Mouse (Mus musculus) embryonic facial prominence, embryonic 11.5 days (tissue): ENCODE data around the gene Dach1. TPM values are rescaled to one million over a fixed set of nuclear protein-coding genes. Genes with fewer than 3 reads are reported as not detected.

Experiments used
- ATAC-seq: fragments of 200-750 bp; cut with Nextera tagmentation; replicated peaks from 2 replicates; pipeline ENCODE4 v1.8.0; 2017; ENCODE audit warnings: low read depth; ENCODE audit not compliant: insufficient number of reproducible peaks, low FRiP score, low TSS enrichment
- DNase-seq: peaks from one replicate; pipeline ENCODE4 v3.0.0-alpha.2; 2015; ENCODE audit warnings: low spot score
- H3K27ac ChIP-seq: fragments of 300-500 bp; sonication (generic); replicated peaks from 2 replicates; pipeline ENCODE4 v1.5.1; 2014; ENCODE audit warnings: mild to moderate bottlenecking, low read depth, low read length, control low read depth
- H3K27me3 ChIP-seq: fragments of 300-500 bp; sonication (generic); 2 replicates; pipeline ENCODE4 v1.6.1; 2014; ENCODE audit warnings: mild to moderate bottlenecking, low read length, moderate library complexity, mixed read lengths; ENCODE audit not compliant: control insufficient read depth, insufficient read depth
- H3K36me3 ChIP-seq: fragments of 300-500 bp; sonication (generic); replicated peaks from 2 replicates; pipeline ENCODE4 v1.6.1; 2014; ENCODE audit warnings: low read depth, mild to moderate bottlenecking, low read length, moderate library complexity, mixed read lengths; ENCODE audit not compliant: control insufficient read depth, insufficient read depth
- H3K4me1 ChIP-seq: fragments of 300-500 bp; sonication (generic); 2 replicates; pipeline ENCODE4 v1.6.1; 2014; ENCODE audit warnings: low read length, mixed read lengths; ENCODE audit not compliant: control insufficient read depth, insufficient read depth
- H3K4me2 ChIP-seq: fragments of 300-500 bp; sonication (generic); 2 replicates; pipeline ENCODE4 v1.6.1; 2014; ENCODE audit warnings: low read depth, mild to moderate bottlenecking, control low read depth, low read length, moderate library complexity
- H3K4me3 ChIP-seq: fragments of 300-500 bp; sonication (generic); 2 replicates; pipeline ENCODE4 v1.5.1; 2014; ENCODE audit warnings: low read depth, low read length, control low read depth
- H3K9ac ChIP-seq: fragments of 300-500 bp; sonication (generic); replicated peaks from 2 replicates; pipeline ENCODE4 v1.6.1; 2014; ENCODE audit warnings: mild to moderate bottlenecking, control low read depth, low read length
- H3K9me3 ChIP-seq: fragments of 300-500 bp; sonication (generic); replicated peaks from 2 replicates; pipeline ENCODE4 v1.6.1; 2016; ENCODE audit warnings: mild to moderate bottlenecking, low read length, inconsistent platforms, mixed read lengths; ENCODE audit not compliant: control insufficient read depth
- WGBS: fragments of 180-500 bp; shearing (Covaris S2); extraction: QIAGEN DNeasy Blood & Tissue Kit; methylation state at CpG from one replicate; pipeline ENCODE4 v1.1.7; 2014; 5-methylcytosine and 5-hydroxymethylcytosine counted together
- polyA plus RNA-seq: library from polyadenylated mRNA; unstranded; fragments of >200 nt; fragmentation: Nextera tagmentation; extraction: Ambion mirVana; gene quantifications from 2 replicates; pipeline ENCODE4 v1.2.1, GENCODE M21; 2014

The Dach1 gene
- polyA plus RNA-seq, 1 experiment from 2014 or later = 11.5 TPM

DNA sequence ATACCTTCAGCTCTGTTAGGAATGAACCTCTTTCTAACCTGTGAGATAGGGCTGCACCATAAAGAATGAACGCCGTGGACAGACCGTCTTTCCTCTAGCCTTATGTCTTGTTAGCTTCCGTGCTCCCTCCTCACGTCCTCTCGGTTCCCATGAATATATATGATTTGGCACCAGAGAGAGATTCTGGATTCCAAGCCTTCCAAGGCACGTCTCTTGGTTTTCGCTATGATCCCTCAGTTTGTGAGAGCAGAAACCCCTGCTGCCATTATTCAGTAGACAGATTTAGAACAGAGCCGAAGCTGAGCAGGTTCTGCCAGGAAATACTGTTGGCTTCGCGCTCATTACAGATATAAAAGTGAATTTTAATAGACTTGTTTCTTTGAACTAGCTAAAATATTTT is 356.0 kb downstream of the Dach1 start:
- Histone ChIP-seq H3K27ac (no peak overlapping the region), H3K4me2 (no peak overlapping the region), H3K27me3 (no peaks in the 10 kb centered on the region), H3K4me1 (no peaks in the 10 kb centered on the region), H3K36me3 (no peaks in the 10 kb centered on the region), H3K4me3 (no peak overlapping the region), H3K9ac (no peak overlapping the region), H3K9me3 (no peaks in the 10 kb centered on the region)
- no peak for ATAC-seq
- WGBS = 88% methylated on average over 11 of the region's 11 CpGs
- no peak for DNase-seq

DNA sequence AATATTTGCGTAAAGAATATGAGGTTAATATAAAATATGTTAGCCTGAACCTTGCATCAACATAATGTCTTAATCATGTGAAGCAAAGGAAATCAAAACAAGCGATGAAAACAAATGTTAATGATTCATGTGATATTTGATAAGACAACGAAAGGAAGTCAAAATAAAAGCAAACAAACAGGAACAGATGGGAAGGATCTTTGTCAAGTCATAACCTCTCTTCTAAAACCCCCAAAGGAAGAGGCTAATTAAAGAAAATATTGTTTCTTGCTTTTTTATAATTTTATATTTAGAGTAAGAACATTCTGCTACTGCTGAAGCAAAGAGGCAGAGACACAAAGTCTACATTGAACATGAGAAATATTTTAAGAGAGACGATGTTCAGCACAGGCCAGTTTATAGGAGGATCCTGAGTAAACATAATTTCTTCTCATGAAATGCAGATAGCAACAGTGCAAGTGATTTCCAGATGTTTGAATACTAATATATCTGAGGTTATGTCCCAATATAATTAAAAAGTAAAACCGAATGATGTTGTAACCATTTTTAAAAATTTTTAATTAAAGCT is 374.1 kb downstream of the Dach1 start:
- no peak overlapping the region for H3K4me2 ChIP-seq

DNA sequence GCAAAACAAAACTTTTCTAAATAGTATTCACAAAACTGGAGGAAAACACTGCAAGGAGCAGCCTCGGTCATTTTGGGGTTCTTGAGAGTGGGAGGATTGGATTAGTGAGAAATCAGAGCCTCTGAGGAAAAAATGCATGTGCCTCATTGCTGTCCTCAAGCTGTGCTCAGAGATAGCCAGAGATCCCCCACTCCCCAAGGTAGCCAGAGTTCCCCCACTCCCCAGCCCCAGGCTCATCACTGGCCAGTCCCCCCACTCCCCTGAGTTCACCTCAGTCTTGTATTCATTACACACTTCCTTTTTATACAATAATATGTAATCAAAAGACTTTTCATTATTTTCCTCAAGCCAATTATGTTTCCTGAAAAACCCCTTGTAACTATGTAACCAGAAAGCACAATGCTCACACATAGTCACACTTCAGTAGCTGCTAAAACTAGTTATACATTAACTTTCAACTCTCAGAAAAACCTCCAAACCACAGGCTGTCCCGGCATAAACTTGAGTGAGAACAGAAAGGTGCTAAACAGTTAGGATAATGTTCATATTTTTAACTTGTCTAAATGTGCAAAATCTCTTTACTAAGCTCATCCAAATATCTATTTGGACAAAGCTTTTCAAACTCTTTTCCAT is 395.3 kb downstream of the Dach1 start:
- H3K27me3 ChIP-seq = no peaks in the 10 kb centered on the region
- H3K9ac ChIP-seq = no peak overlapping the region
- H3K36me3 ChIP-seq = no peaks in the 10 kb centered on the region
- 82% methylated on average over 2 of the region's 2 CpGs for WGBS
- no peaks in the 10 kb centered on the region for H3K4me1 ChIP-seq
- no peak overlapping the region for H3K4me3 ChIP-seq
- DNase-seq (no peak), ATAC-seq (no peak)
- H3K4me2 ChIP-seq = no peak overlapping the region
- no peak overlapping the region for H3K27ac ChIP-seq
- no peaks in the 10 kb centered on the region for H3K9me3 ChIP-seq

More for the DNA sequence above, 374.1 kb downstream of the Dach1 start:
- Histone ChIP-seq H3K9me3 (no peaks in the 10 kb centered on the region), H3K4me3 (no peak overlapping the region), H3K4me1 (no peaks in the 10 kb centered on the region), H3K27me3 (no peaks in the 10 kb centered on the region), H3K36me3 (no peaks in the 10 kb centered on the region), H3K27ac (no peak overlapping the region), H3K9ac (no peak overlapping the region)
- 87% methylated on average over 5 of the region's 5 CpGs for WGBS
- no peak for ATAC-seq
- no peak for DNase-seq

DNA sequence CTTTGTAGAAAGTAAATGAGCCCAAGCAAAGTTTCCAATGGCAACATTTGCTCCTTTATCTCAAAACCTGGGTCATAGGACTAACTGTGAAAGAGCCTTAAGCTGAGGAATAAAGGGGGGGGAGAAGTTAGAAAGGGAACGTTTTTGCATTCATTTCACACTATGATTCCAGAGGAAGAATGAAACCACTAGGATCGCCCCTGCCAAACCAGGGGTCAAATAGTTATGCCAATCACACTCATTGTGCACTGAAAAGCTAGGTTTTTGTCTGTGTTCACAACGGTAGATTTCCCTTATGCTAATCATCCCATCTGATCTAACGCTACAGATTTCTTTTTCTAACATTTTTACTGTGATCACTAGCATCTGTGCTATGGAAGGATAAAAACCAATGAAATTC is 415.2 kb downstream of the Dach1 start:
- WGBS = 52% methylated on average over 4 of the region's 4 CpGs

DNA sequence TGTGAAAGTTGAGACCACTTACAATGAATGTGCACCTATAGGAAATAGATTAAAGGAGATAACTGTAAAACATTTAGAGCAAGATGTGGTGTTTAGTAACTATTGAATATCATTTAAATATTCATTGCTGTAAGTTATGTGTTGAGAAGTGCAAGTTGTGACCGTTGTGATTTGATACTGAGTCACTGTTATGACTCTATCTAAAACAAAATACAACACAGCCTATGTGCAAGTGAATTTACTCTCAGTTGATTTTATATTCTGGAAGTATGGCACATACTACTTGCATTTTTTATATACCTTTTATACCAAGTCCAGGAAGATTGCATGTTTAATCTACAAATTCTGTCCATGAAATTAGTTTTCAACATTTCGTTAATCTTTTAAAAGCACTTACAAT is 415.6 kb downstream of the Dach1 start:
- ATAC-seq (no peak), DNase-seq (no peak)
- Histone ChIP-seq H3K4me3 (no peak overlapping the region), H3K36me3 (no peaks in the 10 kb centered on the region), H3K9me3 (no peaks in the 10 kb centered on the region), H3K4me2 (no peak overlapping the region), H3K4me1 (no peaks in the 10 kb centered on the region), H3K27me3 (no peaks in the 10 kb centered on the region), H3K27ac (no peak overlapping the region), H3K9ac (no peak overlapping the region)
- WGBS = 83% methylated on average over 2 of the region's 2 CpGs

More for the DNA sequence above, 415.2 kb downstream of the Dach1 start:
- no peaks in the 10 kb centered on the region for H3K9me3 ChIP-seq
- H3K36me3 ChIP-seq = no peaks in the 10 kb centered on the region
- no peak for ATAC-seq
- H3K4me3 ChIP-seq = no peak overlapping the region
- H3K9ac ChIP-seq = no peak overlapping the region
- DNase-seq = no peak
- no peaks in the 10 kb centered on the region for H3K4me1 ChIP-seq
- no peak overlapping the region for H3K27ac ChIP-seq
- no peak overlapping the region for H3K4me2 ChIP-seq
- H3K27me3 ChIP-seq = no peaks in the 10 kb centered on the region

DNA sequence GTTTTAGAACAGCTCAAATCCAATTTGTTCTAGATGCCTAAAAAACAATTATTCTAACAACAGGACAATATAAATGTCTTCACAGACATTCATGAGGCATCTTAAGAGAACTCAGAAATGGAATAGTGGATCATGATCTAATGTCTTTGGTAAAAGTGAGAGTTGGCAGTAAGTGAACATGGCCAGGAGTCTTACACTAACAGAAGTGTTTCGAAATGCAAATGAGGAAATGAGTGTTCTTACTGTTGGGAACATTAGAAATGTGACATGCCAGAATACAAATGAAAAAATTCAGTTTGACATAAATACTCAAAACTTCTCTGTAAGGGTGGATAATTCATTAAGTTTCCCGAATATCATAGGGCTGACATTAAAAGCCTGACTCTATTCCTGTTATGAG is 426.3 kb downstream of the Dach1 start:
- H3K4me1 ChIP-seq = no peaks in the 10 kb centered on the region
- 86% methylated on average over 2 of the region's 2 CpGs for WGBS
- H3K9ac ChIP-seq = no peak overlapping the region
- H3K27ac ChIP-seq = no peak overlapping the region
- ATAC-seq (no peak), DNase-seq (no peak)
- H3K27me3 ChIP-seq = no peaks in the 10 kb centered on the region
- no peaks in the 10 kb centered on the region for H3K9me3 ChIP-seq
- H3K36me3 ChIP-seq = no peaks in the 10 kb centered on the region
- no peak overlapping the region for H3K4me2 ChIP-seq
- H3K4me3 ChIP-seq = no peak overlapping the region

DNA sequence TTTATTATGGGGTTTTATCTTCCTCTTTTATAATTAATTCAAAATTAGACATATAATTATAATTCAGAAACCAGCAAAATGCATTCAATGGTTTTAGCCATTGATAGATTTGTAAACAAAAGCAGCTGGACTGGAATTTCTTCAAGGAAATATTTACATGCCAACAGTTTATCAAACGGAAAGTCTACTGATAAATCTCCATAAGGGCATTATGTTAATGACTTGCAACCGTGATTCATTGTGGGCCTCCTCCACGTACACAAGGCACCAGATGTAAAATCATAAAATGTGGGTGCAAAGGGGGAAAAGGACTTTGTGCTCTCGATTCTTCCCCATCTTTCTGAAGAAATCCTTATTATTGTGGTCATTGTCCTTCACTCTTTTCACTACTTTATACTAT is 426.8 kb downstream of the Dach1 start:
- 85% methylated on average over 4 of the region's 4 CpGs for WGBS
- no peaks in the 10 kb centered on the region for H3K9me3 ChIP-seq
- no peak overlapping the region for H3K9ac ChIP-seq
- H3K4me3 ChIP-seq = no peak overlapping the region
- no peaks in the 10 kb centered on the region for H3K36me3 ChIP-seq
- ATAC-seq (no peak), DNase-seq (no peak)
- H3K4me2 ChIP-seq = no peak overlapping the region
- no peak overlapping the region for H3K27ac ChIP-seq
- no peaks in the 10 kb centered on the region for H3K4me1 ChIP-seq
- H3K27me3 ChIP-seq = no peaks in the 10 kb centered on the region
